Mouse (Mus musculus) stomach, postnatal 0 days (tissue): ENCODE results near the gene Dnah10. TPM values are rescaled to one million over a fixed set of nuclear protein-coding genes. Genes with fewer than 3 reads are reported as not detected.
"Not testable (repeated sequence)": the region's sequence is repeated elsewhere in the genome, so short reads cannot be mapped to it uniquely, and the experiment has no call there.

Experiments
- ATAC-seq: fragments of 200-750 bp; cut with Nextera tagmentation; 2 replicates; pipeline ENCODE4 v1.8.0; 2017; ENCODE audit not compliant: low FRiP score, low TSS enrichment
- DNase-seq: peaks from one replicate; pipeline ENCODE4 v3.0.0-alpha.2; 2016; ENCODE audit warnings: low spot score
- H3K27ac ChIP-seq: fragments of 300-500 bp; sonication (generic); replicated peaks from 2 replicates; pipeline ENCODE4 v1.5.1; 2014; ENCODE audit warnings: mild to moderate bottlenecking, control low read depth
- H3K27me3 ChIP-seq: fragments of 300-500 bp; sonication (generic); 2 replicates; pipeline ENCODE4 v1.6.1; 2014; ENCODE audit warnings: low read length; ENCODE audit not compliant: control insufficient read depth, insufficient read depth
- H3K36me3 ChIP-seq: fragments of 300-500 bp; sonication (generic); 2 replicates; pipeline ENCODE4 v1.6.1; 2014; ENCODE audit warnings: low read length, mixed read lengths; ENCODE audit not compliant: control insufficient read depth, insufficient read depth
- H3K4me1 ChIP-seq: fragments of 300-500 bp; sonication (generic); replicated peaks from 2 replicates; pipeline ENCODE4 v1.6.1; 2014; ENCODE audit warnings: antibody characterized with exemption; ENCODE audit not compliant: control insufficient read depth, insufficient read depth
- H3K4me2 ChIP-seq: fragments of 300-500 bp; sonication (generic); replicated peaks from 2 replicates; pipeline ENCODE4 v1.6.1; 2014; ENCODE audit warnings: low read depth, mild to moderate bottlenecking, control low read depth, moderate library complexity
- H3K4me3 ChIP-seq: fragments of 300-500 bp; sonication (generic); 2 replicates; pipeline ENCODE4 v1.5.1; 2014; ENCODE audit warnings: low read depth, low read length, control low read depth
- H3K9ac ChIP-seq: fragments of 300-500 bp; sonication (generic); 2 replicates; pipeline ENCODE4 v1.6.1; 2014; ENCODE audit warnings: mild to moderate bottlenecking, low read length, control low read depth, mixed read lengths
- H3K9me3 ChIP-seq: fragments of 300-500 bp; sonication (generic); 2 replicates; pipeline ENCODE4 v1.6.1; 2016; ENCODE audit warnings: low read length; ENCODE audit not compliant: control insufficient read depth
- CTCF ChIP-seq: IDR thresholded peaks from 2 replicates; pipeline ENCODE4 v1.5.1; 2016; ENCODE audit warnings: antibody characterized with exemption, low read depth, mild to moderate bottlenecking, moderate library complexity
- EP300 ChIP-seq: optimal IDR thresholded peaks from 2 replicates; pipeline ENCODE3; 2016; ENCODE audit warnings: antibody characterized with exemption
- WGBS: fragments of 180-500 bp; shearing (Covaris S2); extraction: QIAGEN DNeasy Blood & Tissue Kit; methylation state at CpG from one replicate; pipeline ENCODE4 v1.1.7; 2014; 5-methylcytosine and 5-hydroxymethylcytosine counted together
- polyA plus RNA-seq: library from polyadenylated mRNA; unstranded; fragments of >200 nt; fragmentation: Nextera tagmentation; extraction: Ambion mirVana; gene quantifications from 2 replicates; pipeline ENCODE4 v1.2.1, GENCODE M21; 2015

Gene Dnah10
- polyA plus RNA-seq, 1 experiment from 2014 or later: 0.10 TPM

GRCm38 (mm10) chr5:124751656-124752055, 26.8 kb downstream of the Dnah10 start:
- WGBS: 85% methylated on average over 9 of the region's 9 CpGs
- DNase-seq: no peak
- no peak overlapping the region for H3K4me3 ChIP-seq

GRCm38 (mm10) chr5:124761011-124761410, 36.1 kb downstream of the Dnah10 start:
- H3K4me2 ChIP-seq: no peak overlapping the region
- no peak overlapping the region for H3K9ac ChIP-seq
- no peak for DNase-seq
- H3K27me3 ChIP-seq: no peaks in the 10 kb centered on the region
- no peaks in the 10 kb centered on the region for H3K4me1 ChIP-seq
- TF ChIP-seq CTCF (peak; percentile 53), EP300 (no peak)
- H3K4me3 ChIP-seq: no peak overlapping the region
- no peaks in the 10 kb centered on the region for H3K36me3 ChIP-seq
- 62% methylated on average over 18 of the region's 18 CpGs for WGBS
- H3K9me3 ChIP-seq: no peaks in the 10 kb centered on the region
- ATAC-seq: no peak
- no peak overlapping the region for H3K27ac ChIP-seq

More at GRCm38 (mm10) chr5:124751656-124752055, 26.8 kb downstream of the Dnah10 start:
- no peaks in the 10 kb centered on the region for H3K27me3 ChIP-seq
- H3K27ac ChIP-seq: no peak overlapping the region
- no peak overlapping the region for H3K9ac ChIP-seq
- H3K36me3 ChIP-seq: no peaks in the 10 kb centered on the region
- no peak for TF ChIP-seq EP300
- TF ChIP-seq CTCF: no peak
- ATAC-seq: no peak
- no peaks in the 10 kb centered on the region for H3K4me1 ChIP-seq
- no peak overlapping the region for H3K4me2 ChIP-seq
- H3K9me3 ChIP-seq: no peaks in the 10 kb centered on the region

GRCm38 (mm10) chr5:124761787-124762186, 36.9 kb downstream of the Dnah10 start:
- whole genome bisulfite sequencing: 96% methylated on average over 1 of the region's 1 CpGs
- DNase-seq: no peak

GRCm38 (mm10) chr5:124774552-124774951, 49.7 kb downstream of the Dnah10 start:
- ATAC-seq (no peak), DNase-seq (no peak)
- no peaks in the 10 kb centered on the region for H3K27me3 ChIP-seq
- no peaks in the 10 kb centered on the region for H3K36me3 ChIP-seq
- no peak overlapping the region for H3K9ac ChIP-seq
- no peaks in the 10 kb centered on the region for H3K4me1 ChIP-seq
- no peak overlapping the region for H3K27ac ChIP-seq
- H3K4me2 ChIP-seq: no peak overlapping the region
- H3K9me3 ChIP-seq: no peaks in the 10 kb centered on the region
- 71% methylated on average over 3 of the region's 3 CpGs for WGBS
- TF ChIP-seq EP300 (no peak), CTCF (peak; percentile 23)
- no peak overlapping the region for H3K4me3 ChIP-seq

More at GRCm38 (mm10) chr5:124761787-124762186, 36.9 kb downstream of the Dnah10 start:
- ATAC-seq: no peak
- Histone ChIP-seq H3K9ac (no peak overlapping the region), H3K27me3 (no peaks in the 10 kb centered on the region), H3K9me3 (no peaks in the 10 kb centered on the region), H3K4me2 (no peak overlapping the region), H3K27ac (no peak overlapping the region), H3K36me3 (no peaks in the 10 kb centered on the region), H3K4me3 (no peak overlapping the region), H3K4me1 (no peaks in the 10 kb centered on the region)
- TF ChIP-seq CTCF: peak; percentile 38
- TF ChIP-seq EP300: no peak

GRCm38 (mm10) chr5:124776289-124776688, 51.4 kb downstream of the Dnah10 start:
- WGBS: 86% methylated on average over 4 of the region's 4 CpGs
- not testable (repeated sequence) for DNase-seq, H3K27ac ChIP-seq, H3K4me2 ChIP-seq, ATAC-seq, H3K4me3 ChIP-seq, H3K4me1 ChIP-seq, H3K9me3 ChIP-seq, H3K36me3 ChIP-seq, H3K27me3 ChIP-seq, H3K9ac ChIP-seq
- peak; percentile 47 for TF ChIP-seq CTCF

GRCm38 (mm10) chr5:124777178-124777709, 52.4 kb downstream of the Dnah10 start:
- DNase-seq (peak; percentile 66), ATAC-seq (no peak)
- no peaks in the 10 kb centered on the region for H3K36me3 ChIP-seq
- no peak overlapping the region for H3K4me2 ChIP-seq
- H3K9ac ChIP-seq: no peak overlapping the region
- H3K4me3 ChIP-seq: no peak overlapping the region
- H3K27ac ChIP-seq: no peak overlapping the region
- TF ChIP-seq CTCF (peak; percentile 86), EP300 (no peak)
- no peaks in the 10 kb centered on the region for H3K9me3 ChIP-seq
- H3K4me1 ChIP-seq: no peaks in the 10 kb centered on the region
- 55% methylated on average over 6 of the region's 6 CpGs for WGBS
- H3K27me3 ChIP-seq: no peaks in the 10 kb centered on the region
